Mouse (Mus musculus) intestine, postnatal 0 days (tissue): ENCODE data around the gene Sbk2. TPM values are rescaled to one million over a fixed set of nuclear protein-coding genes. Genes with fewer than 3 reads are reported as not detected.
A peak's percentile ranks its signal among the peaks of the same experiment; 100 is the strongest.

ENCODE experiments used
- ATAC-seq: fragments of 200-750 bp; cut with Nextera tagmentation; 2 replicates; pipeline ENCODE4 v1.8.0; 2017; ENCODE audit warnings: mild to moderate bottlenecking, moderate TSS enrichment, moderate library complexity
- H3K27ac ChIP-seq: fragments of 300-500 bp; sonication (generic); 2 replicates; pipeline ENCODE4 v1.5.1; 2014; ENCODE audit warnings: mild to moderate bottlenecking, low read depth, low read length, moderate library complexity
- H3K27me3 ChIP-seq: fragments of 300-500 bp; sonication (generic); replicated peaks from 2 replicates; pipeline ENCODE4 v1.6.1; 2014; ENCODE audit warnings: low read length, mixed read lengths; ENCODE audit not compliant: control insufficient read depth, insufficient read depth
- H3K36me3 ChIP-seq: fragments of 300-500 bp; sonication (generic); 2 replicates; pipeline ENCODE4 v1.6.1; 2014; ENCODE audit warnings: mild to moderate bottlenecking, moderate library complexity; ENCODE audit not compliant: control insufficient read depth, insufficient read depth
- H3K4me1 ChIP-seq: fragments of 300-500 bp; sonication (generic); replicated peaks from 2 replicates; pipeline ENCODE4 v1.6.1; 2014; ENCODE audit warnings: antibody characterized with exemption, low read length, mixed read lengths; ENCODE audit not compliant: control insufficient read depth, insufficient read depth
- H3K4me2 ChIP-seq: fragments of 300-500 bp; sonication (generic); replicated peaks from 2 replicates; pipeline ENCODE4 v1.6.1; 2014; ENCODE audit warnings: low read depth, mild to moderate bottlenecking, moderate library complexity
- H3K4me3 ChIP-seq: fragments of 300-500 bp; sonication (generic); 2 replicates; pipeline ENCODE4 v1.5.1; 2014; ENCODE audit warnings: low read depth, low read length
- H3K9ac ChIP-seq: fragments of 300-500 bp; sonication (generic); 2 replicates; pipeline ENCODE4 v1.6.1; 2014; ENCODE audit warnings: mild to moderate bottlenecking, low read depth, low read length
- H3K9me3 ChIP-seq: fragments of 300-500 bp; sonication (generic); 2 replicates; pipeline ENCODE4 v1.6.1; 2016; ENCODE audit warnings: mixed run types; ENCODE audit not compliant: control insufficient read depth
- CTCF ChIP-seq: sonication (generic); IDR thresholded peaks from 2 replicates; pipeline ENCODE4 v1.5.1; 2016; ENCODE audit warnings: low read depth, mild to moderate bottlenecking, control low read depth, antibody characterized with exemption, moderate library complexity
- WGBS: fragments of 180-500 bp; shearing (Covaris S2); extraction: QIAGEN DNeasy Blood & Tissue Kit; methylation state at CpG from one replicate; pipeline ENCODE4 v1.1.7; 2014; 5-methylcytosine and 5-hydroxymethylcytosine counted together
- polyA plus RNA-seq: library from polyadenylated mRNA; unstranded; fragments of >200 nt; fragmentation: Nextera tagmentation; extraction: Ambion mirVana; gene quantifications from 2 replicates; pipeline ENCODE4 v1.2.1, GENCODE M21; 2015

Gene Sbk2
- polyA plus RNA-seq, 1 experiment from 2014 or later = 0.47 TPM

- Histone ChIP-seq H3K4me2 (no peak overlapping the region), H3K27ac (no peak overlapping the region), H3K4me1 (no peaks in the 10 kb centered on the region), H3K27me3 (no peaks in the 10 kb centered on the region), H3K9ac (no peak overlapping the region), H3K9me3 (no peaks in the 10 kb centered on the region), H3K4me3 (no peak overlapping the region), H3K36me3 (no peaks in the 10 kb centered on the region)
- peak; percentile 9; the same call in 1 of the 2 replicates for ATAC-seq
- 60% methylated on average over 8 of the region's 8 CpGs for WGBS
- TF ChIP-seq CTCF = peak; percentile 75
Observed at GRCm38 (mm10) chr7:4901171-4901570, 63.0 kb downstream of the Sbk2 start.

- H3K27me3 ChIP-seq = no peaks in the 10 kb centered on the region
- 33% methylated on average over 11 of the region's 11 CpGs for WGBS
- ATAC-seq = no peak
- no peak overlapping the region for H3K27ac ChIP-seq
- peak overlapping the region; percentile 13 for H3K4me3 ChIP-seq
- H3K9ac ChIP-seq = no peak overlapping the region
- H3K4me1 ChIP-seq = no peaks in the 10 kb centered on the region
- TF ChIP-seq CTCF = no peak
- peak overlapping the region; percentile 65 for H3K4me2 ChIP-seq
- no peaks in the 10 kb centered on the region for H3K9me3 ChIP-seq
- no peaks in the 10 kb centered on the region for H3K36me3 ChIP-seq
Observed at GRCm38 (mm10) chr7:4900523-4900851, 63.7 kb downstream of the Sbk2 start.

- ATAC-seq = no peak
- H3K36me3 ChIP-seq = no peaks in the 10 kb centered on the region
- WGBS = 8% methylated on average over 19 of the region's 19 CpGs
- no peak for TF ChIP-seq CTCF
- no peaks in the 10 kb centered on the region for H3K27me3 ChIP-seq
- peak overlapping the region; percentile 65 for H3K4me2 ChIP-seq
- H3K9ac ChIP-seq = no peak overlapping the region
- H3K4me3 ChIP-seq = peak overlapping the region; percentile 13
- no peaks in the 10 kb centered on the region for H3K9me3 ChIP-seq
- H3K4me1 ChIP-seq = no peaks in the 10 kb centered on the region
- H3K27ac ChIP-seq = no peak overlapping the region
Observed at GRCm38 (mm10) chr7:4899649-4900522, 64.3 kb downstream of the Sbk2 start.

GRCm38 (mm10) chr7:4898851-4899648, 65.2 kb downstream of the Sbk2 start:
- Histone ChIP-seq H3K4me1 (no peaks in the 10 kb centered on the region), H3K4me2 (peak overlapping the region; percentile 65), H3K9ac (no peak overlapping the region), H3K36me3 (no peaks in the 10 kb centered on the region), H3K4me3 (peak overlapping the region; percentile 13), H3K27ac (no peak overlapping the region), H3K9me3 (no peaks in the 10 kb centered on the region), H3K27me3 (no peaks in the 10 kb centered on the region)
- no peak for TF ChIP-seq CTCF
- ATAC-seq = peak; percentile 19
- 25% methylated on average over 17 of the region's 18 CpGs for WGBS

- TF ChIP-seq CTCF = no peak
- Histone ChIP-seq H3K4me1 (no peaks in the 10 kb centered on the region), H3K4me2 (no peak overlapping the region), H3K4me3 (no peak overlapping the region), H3K9ac (no peak overlapping the region), H3K27ac (no peak overlapping the region), H3K9me3 (no peaks in the 10 kb centered on the region), H3K36me3 (no peaks in the 10 kb centered on the region), H3K27me3 (no peaks in the 10 kb centered on the region)
- ATAC-seq = no peak
- WGBS = 43% methylated on average over 11 of the region's 11 CpGs
Observed at GRCm38 (mm10) chr7:4895186-4895585, 69.0 kb downstream of the Sbk2 start.

Other genes with a start within 250 kb of the Sbk2 start
- 20.7 and 21.5 TPM in 2 replicates for gene Tmem150b, start 239.2 kb downstream of the Sbk2 start, polyA plus RNA-seq
- 35.8 and 40.2 TPM in 2 replicates for gene Kmt5c, start 224.3 kb downstream of the Sbk2 start, polyA plus RNA-seq
- 48.5 and 48.8 TPM in 2 replicates for gene Cox6b2, start 211.3 kb downstream of the Sbk2 start, polyA plus RNA-seq
- not detected in 2 replicates for gene Fam71e2, start 193.1 kb downstream of the Sbk2 start, polyA plus RNA-seq
- gene Il11, start 181.5 kb downstream of the Sbk2 start, polyA plus RNA-seq = 0.12 and 0.30 TPM in 2 replicates
- 0.59 TPM in 1 of 2 replicates, not detected in the other for gene Tmem190, start 181.5 kb downstream of the Sbk2 start, polyA plus RNA-seq
- gene Tmem238, start 174.8 kb downstream of the Sbk2 start, polyA plus RNA-seq = 74.3 and 75.5 TPM in 2 replicates
- 419 and 467 TPM in 2 replicates for gene Rpl28, start 171.5 kb downstream of the Sbk2 start, polyA plus RNA-seq
- gene Ube2s, start 151.8 kb downstream of the Sbk2 start, polyA plus RNA-seq = 116 and 126 TPM in 2 replicates
- 0.07 and 0.09 TPM in 2 replicates for gene Shisa7, start 119.7 kb downstream of the Sbk2 start, polyA plus RNA-seq
- gene Isoc2b, start 94.1 kb downstream of the Sbk2 start, polyA plus RNA-seq = 12.5 and 15.5 TPM in 2 replicates
- gene Isoc2a, start 87.3 kb downstream of the Sbk2 start, polyA plus RNA-seq = 1.3 and 1.6 TPM in 2 replicates
- not detected in 2 replicates for gene Gm36210, start 57.9 kb downstream of the Sbk2 start, polyA plus RNA-seq
- 2.9 TPM in 2 replicates for gene Zfp628, start 49.2 kb downstream of the Sbk2 start, polyA plus RNA-seq
- 1.5 and 1.9 TPM in 2 replicates for gene Nat14, start 42.4 kb downstream of the Sbk2 start, polyA plus RNA-seq
- 2.3 and 2.6 TPM in 2 replicates for gene Ssc5d, start 38.6 kb downstream of the Sbk2 start, polyA plus RNA-seq
- gene Sbk3, start 6.8 kb upstream of the Sbk2 start, polyA plus RNA-seq = not detected in 2 replicates
- 10.5 and 12.9 TPM in 2 replicates for gene Zfp579, start 31.8 kb upstream of the Sbk2 start, polyA plus RNA-seq
- gene Zfp524, start 50.0 kb upstream of the Sbk2 start, polyA plus RNA-seq = 21.9 and 22.6 TPM in 2 replicates
- gene Fiz1, start 50.3 kb upstream of the Sbk2 start, polyA plus RNA-seq = 15.5 and 16.1 TPM in 2 replicates
- gene Gm44973, start 51.1 kb upstream of the Sbk2 start, polyA plus RNA-seq = 4.4 and 4.7 TPM in 2 replicates
- 2.3 and 2.6 TPM in 2 replicates for gene Zfp865, start 56.0 kb upstream of the Sbk2 start, polyA plus RNA-seq
- gene Ccdc106, start 56.1 kb upstream of the Sbk2 start, polyA plus RNA-seq = 8.3 and 8.8 TPM in 2 replicates
- not detected in 2 replicates for gene 4632433K11Rik, start 69.7 kb upstream of the Sbk2 start, polyA plus RNA-seq
- gene Zfp784, start 74.0 kb upstream of the Sbk2 start, polyA plus RNA-seq = 6.4 and 6.5 TPM in 2 replicates
- gene Zfp580, start 87.1 kb upstream of the Sbk2 start, polyA plus RNA-seq = 15.8 and 16.9 TPM in 2 replicates
- gene U2af2, start 97.7 kb upstream of the Sbk2 start, polyA plus RNA-seq = 48.3 and 51.4 TPM in 2 replicates
- gene Epn1, start 115.8 kb upstream of the Sbk2 start, polyA plus RNA-seq = 98.0 and 106 TPM in 2 replicates
- gene Rfpl4, start 152.5 kb upstream of the Sbk2 start, polyA plus RNA-seq = not detected in 2 replicates
- 1.6 and 2.3 TPM in 2 replicates for gene Rasl2-9, start 161.5 kb upstream of the Sbk2 start, polyA plus RNA-seq
- not detected in 2 replicates for gene Vmn1r55, start 185.3 kb upstream of the Sbk2 start, polyA plus RNA-seq
- gene Vmn1r56, start 232.3 kb upstream of the Sbk2 start, polyA plus RNA-seq = not detected in 2 replicates